Mouse (Mus musculus) stomach, embryonic 14.5 days (tissue): ENCODE data around the gene Zkscan1. TPM values are rescaled to one million over a fixed set of nuclear protein-coding genes. Genes with fewer than 3 reads are reported as not detected.

Experiments used
- ATAC-seq: fragments of 200-750 bp; cut with Nextera tagmentation; 2 replicates; pipeline ENCODE4 v1.8.0; 2017; ENCODE audit warnings: low read depth, moderate TSS enrichment; ENCODE audit not compliant: insufficient number of reproducible peaks, insufficient read depth, low FRiP score
- H3K27ac ChIP-seq: fragments of 300-500 bp; sonication (generic); 2 replicates; pipeline ENCODE4 v1.5.1; 2014; ENCODE audit warnings: mild to moderate bottlenecking, low read length, moderate library complexity, mixed read lengths
- H3K27me3 ChIP-seq: fragments of 300-500 bp; sonication (generic); 2 replicates; pipeline ENCODE4 v1.6.1; 2014; ENCODE audit warnings: low read length, control low read depth, mixed read lengths; ENCODE audit not compliant: control insufficient read depth, insufficient read depth
- H3K36me3 ChIP-seq: fragments of 300-500 bp; sonication (generic); 2 replicates; pipeline ENCODE4 v1.6.1; 2014; ENCODE audit warnings: mild to moderate bottlenecking, control low read depth, low read length, moderate library complexity, mixed read lengths; ENCODE audit not compliant: control insufficient read depth, insufficient read depth
- H3K4me1 ChIP-seq: fragments of 300-500 bp; sonication (generic); 2 replicates; pipeline ENCODE4 v1.6.1; 2014; ENCODE audit warnings: low read length, control low read depth, mixed read lengths; ENCODE audit not compliant: control insufficient read depth, insufficient read depth
- H3K4me2 ChIP-seq: fragments of 300-500 bp; sonication (generic); replicated peaks from 2 replicates; pipeline ENCODE4 v1.6.1; 2014; ENCODE audit warnings: low read depth, low read length, control low read depth
- H3K4me3 ChIP-seq: fragments of 300-500 bp; sonication (generic); 2 replicates; pipeline ENCODE4 v1.5.1; 2014; ENCODE audit warnings: low read depth, low read length, control low read depth
- H3K9ac ChIP-seq: fragments of 300-500 bp; sonication (generic); replicated peaks from 2 replicates; pipeline ENCODE4 v1.6.1; 2014; ENCODE audit warnings: low read depth, mild to moderate bottlenecking, control low read depth, low read length, moderate library complexity, mixed read lengths
- H3K9me3 ChIP-seq: fragments of 300-500 bp; sonication (generic); 2 replicates; pipeline ENCODE4 v1.6.1; 2016; ENCODE audit warnings: low read depth, low read length, control low read depth; ENCODE audit not compliant: control insufficient read depth
- WGBS: fragments of 180-500 bp; shearing (Covaris S2); extraction: QIAGEN DNeasy Blood & Tissue Kit; methylation state at CpG from one replicate; pipeline ENCODE4 v1.1.7; 2014; 5-methylcytosine and 5-hydroxymethylcytosine counted together
- polyA plus RNA-seq: library from polyadenylated mRNA; unstranded; fragments of >200 nt; fragmentation: Nextera tagmentation; extraction: Ambion mirVana; gene quantifications from 2 replicates; pipeline ENCODE4 v1.2.1, GENCODE M21; 2014

Gene Zkscan1
- polyA plus RNA-seq, 1 experiment from 2014 or later: 28.0 TPM

DNA sequence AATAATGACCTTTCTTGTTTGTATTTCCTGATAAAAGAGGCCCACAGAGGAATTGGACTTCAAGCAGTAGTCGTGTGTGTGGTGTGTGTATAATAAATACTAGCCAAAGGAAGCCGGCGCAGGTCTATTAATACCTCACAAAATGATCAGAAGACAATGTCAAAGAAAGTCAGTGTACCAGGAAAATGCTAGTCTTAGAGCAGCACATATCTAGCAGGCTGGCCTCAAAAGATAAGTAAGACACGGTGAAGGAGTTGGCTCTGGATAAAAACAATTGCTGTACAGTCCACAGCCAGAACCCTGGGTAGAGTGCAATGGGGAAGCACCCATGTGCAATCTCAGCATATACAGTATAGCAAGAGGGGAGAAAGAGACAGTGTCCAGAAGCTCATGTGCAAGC, 52.4 kb downstream of the Zkscan1 start:
- H3K27ac ChIP-seq: no peak overlapping the region
- no peak for ATAC-seq
- no peaks in the 10 kb centered on the region for H3K9me3 ChIP-seq
- H3K4me3 ChIP-seq: no peak overlapping the region
- WGBS: 66% methylated on average over 4 of the region's 4 CpGs
- H3K36me3 ChIP-seq: peaks cover 27% of the 10 kb centered on the region
- H3K27me3 ChIP-seq: no peaks in the 10 kb centered on the region
- H3K4me2 ChIP-seq: no peak overlapping the region
- no peaks in the 10 kb centered on the region for H3K4me1 ChIP-seq
- H3K9ac ChIP-seq: no peak overlapping the region

DNA sequence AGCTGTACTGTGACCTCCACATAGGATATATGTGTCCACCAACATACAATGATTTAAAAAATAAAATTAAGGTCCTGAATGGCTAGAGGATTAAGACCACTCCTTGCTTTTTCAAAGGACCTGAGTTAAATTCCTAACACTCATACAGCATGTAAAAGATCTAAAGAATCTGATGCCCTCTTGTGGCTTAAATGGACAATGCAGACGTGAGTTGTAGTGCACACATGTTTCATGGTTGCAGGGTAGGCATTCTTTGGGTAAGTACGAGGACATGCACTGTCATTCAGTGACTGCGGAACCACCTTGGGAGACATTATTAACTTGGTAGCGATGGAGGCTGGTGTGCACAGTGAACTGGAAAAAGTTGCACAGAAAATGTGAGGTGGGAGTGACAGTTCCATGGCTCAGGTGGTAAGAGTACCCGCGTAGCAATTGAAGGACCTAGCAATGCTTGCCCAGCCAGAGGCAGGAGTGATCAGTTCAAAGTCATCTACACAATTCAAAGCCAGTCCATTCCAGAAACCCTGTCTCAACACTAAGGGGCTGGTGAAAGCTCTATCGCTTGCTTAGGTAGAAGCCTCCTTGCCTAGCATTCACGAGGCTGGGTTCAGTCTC, 53.2 kb downstream of the Zkscan1 start:
- H3K9ac ChIP-seq: no peak overlapping the region
- 60% methylated on average over 8 of the region's 8 CpGs for WGBS
- no peak overlapping the region for H3K4me2 ChIP-seq
- H3K36me3 ChIP-seq: peaks cover 20% of the 10 kb centered on the region
- H3K9me3 ChIP-seq: no peaks in the 10 kb centered on the region
- H3K4me3 ChIP-seq: no peak overlapping the region
- 0 out of 2 replicates have a peak, but pooled peaks have one; percentile 42 for ATAC-seq
- H3K27ac ChIP-seq: no peak overlapping the region
- no peaks in the 10 kb centered on the region for H3K4me1 ChIP-seq
- no peaks in the 10 kb centered on the region for H3K27me3 ChIP-seq

DNA sequence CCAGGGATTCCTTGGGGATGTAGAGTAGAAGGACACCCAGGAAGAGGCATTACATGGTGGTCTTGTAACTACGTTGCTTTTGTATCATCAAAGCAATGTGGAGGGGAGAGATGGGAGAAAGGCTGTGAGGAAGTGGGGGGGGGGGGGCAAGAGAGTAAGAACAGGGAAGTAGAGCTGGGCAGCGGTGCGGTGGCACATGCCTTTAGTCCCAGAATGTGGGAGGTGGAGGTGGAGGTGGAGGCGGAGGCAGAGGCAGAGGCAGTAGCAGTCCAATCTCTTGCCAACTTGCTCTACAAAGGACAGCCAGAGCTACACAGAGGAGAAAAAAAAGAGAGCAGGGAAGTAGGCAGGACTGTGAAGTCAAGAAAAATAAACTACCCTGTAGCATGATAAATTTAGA, 53.7 kb downstream of the Zkscan1 start:
- ATAC-seq: no peak
- no peaks in the 10 kb centered on the region for H3K9me3 ChIP-seq

DNA sequence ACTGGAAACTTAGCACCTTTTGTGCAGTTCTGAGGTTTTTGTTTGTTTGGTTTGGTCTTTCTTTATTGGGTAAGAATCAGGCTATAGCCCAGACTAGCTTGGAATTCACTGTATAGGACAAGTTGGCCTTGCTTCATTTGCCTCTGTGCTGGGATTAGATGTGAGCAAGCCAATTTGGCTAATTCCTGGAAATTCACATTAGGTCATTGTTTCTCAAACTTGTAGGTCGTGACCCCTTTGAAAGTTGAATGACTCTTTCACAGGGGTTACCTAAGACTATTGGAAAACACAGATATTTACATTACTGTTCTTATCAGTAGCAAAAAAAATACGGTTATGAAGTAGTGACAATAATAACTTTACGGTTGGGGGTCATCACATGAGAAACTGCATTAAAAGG, 69.5 kb downstream of the Zkscan1 start:
- peak overlapping the region; percentile 79 for H3K4me3 ChIP-seq
- no peak for ATAC-seq
- WGBS: 72% methylated on average over 3 of the region's 3 CpGs
- H3K36me3 ChIP-seq: peaks cover 20% of the 10 kb centered on the region
- no peaks in the 10 kb centered on the region; the same call in 1 of the 2 replicates for H3K4me1 ChIP-seq
- no peak overlapping the region for H3K27ac ChIP-seq
- H3K4me2 ChIP-seq: peak overlapping the region; percentile 67
- peak overlapping the region; percentile 82 for H3K9ac ChIP-seq
- H3K27me3 ChIP-seq: no peaks in the 10 kb centered on the region
- no peaks in the 10 kb centered on the region for H3K9me3 ChIP-seq

More for the DNA sequence above, 53.7 kb downstream of the Zkscan1 start:
- Histone ChIP-seq H3K4me3 (no peak overlapping the region), H3K27me3 (no peaks in the 10 kb centered on the region), H3K4me1 (no peaks in the 10 kb centered on the region), H3K4me2 (no peak overlapping the region), H3K9ac (no peak overlapping the region), H3K27ac (no peak overlapping the region), H3K36me3 (peaks cover 14% of the 10 kb centered on the region)
- 53% methylated on average over 4 of the region's 4 CpGs for WGBS

DNA sequence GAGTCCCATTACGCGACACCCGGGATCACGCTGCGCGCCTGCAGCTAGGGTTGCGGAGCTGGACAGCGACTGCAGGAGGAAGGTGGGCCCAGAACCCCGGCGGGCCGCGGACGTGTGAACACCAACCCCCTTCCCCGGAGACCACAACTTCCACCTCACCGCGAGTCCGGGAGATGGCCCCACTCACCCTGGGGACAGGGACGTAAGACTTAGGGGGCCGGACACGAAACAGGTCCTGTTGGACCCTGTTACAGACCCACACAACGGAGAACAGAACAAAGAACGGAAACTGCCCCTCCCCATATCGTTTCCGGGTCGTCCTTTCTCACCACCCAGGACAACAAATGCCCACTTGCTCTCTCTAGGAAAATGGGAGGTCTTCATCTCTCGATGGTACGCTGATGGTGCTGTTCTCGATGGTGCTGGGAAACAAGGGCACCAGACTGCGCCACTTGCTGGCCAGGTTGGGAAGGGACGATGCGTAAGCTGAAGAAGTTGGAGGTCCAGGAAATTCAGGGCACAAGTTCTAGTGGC, 70.6 kb downstream of the Zkscan1 start, which contains the start of gene Zfp113:
Gene Zfp113 (minus strand): TSS at position 302 of the 534 bp plus-strand sequence.
- Histone ChIP-seq H3K4me3 (peak within 1 kb of the TSS; percentile 79), H3K36me3 (peaks cover 15% of the 10 kb centered on the region), H3K27ac (peak within 1 kb of the TSS; percentile 91), H3K9ac (peak within 1 kb of the TSS; percentile 82), H3K4me2 (peak within 1 kb of the TSS; percentile 67), H3K27me3 (no peaks in the 10 kb centered on the region), H3K4me1 (no peaks in the 10 kb centered on the region; the same call in 1 of the 2 replicates), H3K9me3 (no peaks in the 10 kb centered on the region)
- ATAC-seq: peak; percentile 96
- WGBS: under 1% methylated on average over 31 of the region's 31 CpGs

Other genes starting within 250 kb of the Zkscan1 start
- gene Pilra, start 248.8 kb upstream of the Zkscan1 start, polyA plus RNA-seq: 1.4 and 1.9 TPM in 2 replicates
- gene Pilrb1, start 227.0 kb upstream of the Zkscan1 start, polyA plus RNA-seq: 0.59 and 0.67 TPM in 2 replicates
- 0.70 and 1.1 TPM in 2 replicates for gene Pilrb2, start 213.3 kb upstream of the Zkscan1 start, polyA plus RNA-seq
- 6.2 TPM in 2 replicates for gene Cyp3a13, start 163.5 kb upstream of the Zkscan1 start, polyA plus RNA-seq
- gene Gjc3, start 122.0 kb upstream of the Zkscan1 start, polyA plus RNA-seq: 0.39 and 0.55 TPM in 2 replicates
- not detected in 2 replicates for gene Azgp1, start 103.6 kb upstream of the Zkscan1 start, polyA plus RNA-seq
- gene Smok3a, start 63.8 kb upstream of the Zkscan1 start, polyA plus RNA-seq: not detected in 2 replicates
- not detected in 2 replicates for gene Smok3b, start 63.7 kb upstream of the Zkscan1 start, polyA plus RNA-seq
- not detected in 2 replicates for gene Smok3c, start 31.9 kb upstream of the Zkscan1 start, polyA plus RNA-seq
- gene Zscan21, start 31.8 kb downstream of the Zkscan1 start, polyA plus RNA-seq: 59.2 and 60.9 TPM in 2 replicates
- 18.0 and 18.2 TPM in 2 replicates for gene Zfp113, start 70.7 kb downstream of the Zkscan1 start, polyA plus RNA-seq
- 235 and 240 TPM in 2 replicates for gene Cops6, start 76.0 kb downstream of the Zkscan1 start, polyA plus RNA-seq
- 22.3 and 22.5 TPM in 2 replicates for gene Ap4m1, start 86.9 kb downstream of the Zkscan1 start, polyA plus RNA-seq
- gene Mcm7, start 87.3 kb downstream of the Zkscan1 start, polyA plus RNA-seq: 154 TPM in 2 replicates
- 89.8 and 93.8 TPM in 2 replicates for gene Taf6, start 102.4 kb downstream of the Zkscan1 start, polyA plus RNA-seq
- 54.2 and 56.0 TPM in 2 replicates for gene Cnpy4, start 102.4 kb downstream of the Zkscan1 start, polyA plus RNA-seq
- 7.5 and 8.2 TPM in 2 replicates for gene Mblac1, start 109.2 kb downstream of the Zkscan1 start, polyA plus RNA-seq
- gene Nxpe5, start 140.8 kb downstream of the Zkscan1 start, polyA plus RNA-seq: not detected in 2 replicates
- 66.1 and 74.0 TPM in 2 replicates for gene Lamtor4, start 170.4 kb downstream of the Zkscan1 start, polyA plus RNA-seq
- 6.7 and 7.8 TPM in 2 replicates for gene BC037034, start 178.9 kb downstream of the Zkscan1 start, polyA plus RNA-seq
- gene Gal3st4, start 187.8 kb downstream of the Zkscan1 start, polyA plus RNA-seq: 2.4 and 4.4 TPM in 2 replicates
- gene Gm43720, start 194.9 kb downstream of the Zkscan1 start, polyA plus RNA-seq: 0.22 and 0.23 TPM in 2 replicates
- 5.2 and 5.8 TPM in 2 replicates for gene Gpc2, start 194.9 kb downstream of the Zkscan1 start, polyA plus RNA-seq
- 4.9 and 5.0 TPM in 2 replicates for gene Stag3, start 195.2 kb downstream of the Zkscan1 start, polyA plus RNA-seq